Mouse (Mus musculus) CH12.LX (cell line): ENCODE measurements around the gene Tnfrsf26. TPM values are rescaled to one million over a fixed set of nuclear protein-coding genes. Genes with fewer than 3 reads are reported as not detected.
"Not testable (repeated sequence)": the region's sequence is repeated elsewhere in the genome, so short reads cannot be mapped to it uniquely, and the experiment has no call there.

Experiments
- DNase-seq: peaks from one replicate; pipeline ENCODE4 v3.0.0-alpha.2; 2013; ENCODE audit errors: extremely low read depth
- H3K27ac ChIP-seq: 2 replicates; pipeline ENCODE4 v1.5.1; 2012; ENCODE audit warnings: low read depth, mild to moderate bottlenecking, control low read depth, moderate library complexity; ENCODE audit not compliant: insufficient read depth
- H3K27me3 ChIP-seq: replicated peaks from 2 replicates; pipeline ENCODE3; 2012; ENCODE audit warnings: inconsistent platforms
- H3K36me3 ChIP-seq, 2 experiments: replicated peaks in 1 of 2; 2 replicates each; pipeline versions ENCODE3 to v1.6.1; 2012; ENCODE audit warnings: inconsistent platforms in 1 of 2, low read length in 1 of 2, mild to moderate bottlenecking in 1 of 2, mixed read lengths in 1 of 2, moderate library complexity in 1 of 2; ENCODE audit not compliant: control insufficient read depth in 1 of 2, insufficient read depth in 1 of 2
- H3K4me1 ChIP-seq, 2 experiments: 2 replicates each; pipeline ENCODE4 v1.6.1; 2012; ENCODE audit warnings: inconsistent platforms in 1 of 2, moderate library complexity in 1 of 2; ENCODE audit not compliant: insufficient read depth in 2 of 2, control insufficient read depth in 1 of 2
- H3K4me2 ChIP-seq: 2 replicates; pipeline ENCODE4 v1.6.1; 2012; ENCODE audit warnings: low read depth, mild to moderate bottlenecking, control low read depth; ENCODE audit not compliant: poor library complexity, insufficient read depth, severe bottlenecking
- H3K4me3 ChIP-seq, 3 experiments: fragments of 150-350 bp in 1 of 3; sonication (generic) in 1 of 3; replicated peaks in 1 of 3; 2 replicates each; pipeline versions ENCODE3 to v1.5.1; 2011 to 2012; ENCODE audit warnings: low read depth in 2 of 3, low read length in 2 of 3, mild to moderate bottlenecking in 2 of 3, moderate library complexity in 2 of 3, control low read depth in 1 of 3, improper control_type of control experiment in 1 of 3, inconsistent platforms in 1 of 3, mixed read lengths in 1 of 3; ENCODE audit not compliant: poor library complexity in 1 of 3
- H3K79me2 ChIP-seq: replicated peaks from 2 replicates; pipeline ENCODE4 v1.6.1; 2012; ENCODE audit warnings: mild to moderate bottlenecking, moderate library complexity; ENCODE audit not compliant: control insufficient read depth, poor library complexity, insufficient read depth, severe bottlenecking; ENCODE audit errors: extremely low read depth
- H3K9ac ChIP-seq: 2 replicates; pipeline ENCODE4 v1.6.1; 2012; ENCODE audit warnings: low read depth, mild to moderate bottlenecking, control low read depth, moderate library complexity; ENCODE audit not compliant: insufficient read depth
- H3K9me3 ChIP-seq: replicated peaks from 2 replicates; pipeline ENCODE3; 2012; ENCODE audit warnings: low read length, inconsistent platforms, mixed read lengths
- CHD1 ChIP-seq: IDR thresholded peaks from 2 replicates; pipeline ENCODE4 v1.6.1; 2012; ENCODE audit warnings: low read depth, low read length, improper control_type of control experiment, inconsistent platforms
- CTCF ChIP-seq, 2 experiments: IDR thresholded peaks in 1 of 2; conservative IDR thresholded peaks in 1 of 2; 2 replicates each; pipeline ENCODE4 v1.5.1; 2011 to 2012; ENCODE audit warnings: low read depth in 2 of 2, low read length in 2 of 2, improper control_type of control experiment in 1 of 2, inconsistent platforms in 1 of 2, mild to moderate bottlenecking in 1 of 2, moderate library complexity in 1 of 2
- E2F4 ChIP-seq: IDR thresholded peaks from 2 replicates; pipeline ENCODE4 v1.6.1; 2011; ENCODE audit warnings: low read depth, low read length, improper control_type of control experiment; ENCODE audit not compliant: insufficient replicate concordance
- ELF1 ChIP-seq: IDR thresholded peaks from 2 replicates; pipeline ENCODE4 v1.6.1; 2014; ENCODE audit warnings: low read depth, mild to moderate bottlenecking, inconsistent platforms, low read length, improper control_type of control experiment
- EP300 ChIP-seq: IDR thresholded peaks from 2 replicates; pipeline ENCODE4 v1.6.1; 2011; ENCODE audit warnings: low read length, improper control_type of control experiment
- HCFC1 ChIP-seq: IDR thresholded peaks from 2 replicates; pipeline ENCODE4 v1.6.1; 2012; ENCODE audit warnings: low read depth, mild to moderate bottlenecking, inconsistent platforms, low read length, improper control_type of control experiment
- IRF4 ChIP-seq: IDR thresholded peaks from 2 replicates; pipeline ENCODE4 v1.6.1; 2014; ENCODE audit warnings: low read depth, mild to moderate bottlenecking, inconsistent platforms, low read length, improper control_type of control experiment
- KAT2A ChIP-seq: IDR thresholded peaks from 2 replicates; pipeline ENCODE4 v1.6.1; 2012; ENCODE audit warnings: low read length, improper control_type of control experiment, inconsistent platforms; ENCODE audit not compliant: insufficient replicate concordance
- MAX ChIP-seq: IDR thresholded peaks from 2 replicates; pipeline ENCODE4 v1.6.1; 2011; ENCODE audit warnings: low read length, improper control_type of control experiment
- MAZ ChIP-seq: IDR thresholded peaks from 2 replicates; pipeline ENCODE4 v1.6.1; 2012; ENCODE audit warnings: low read depth, mild to moderate bottlenecking, inconsistent platforms, low read length, improper control_type of control experiment, moderate library complexity
- MXI1 ChIP-seq: IDR thresholded peaks from 2 replicates; pipeline ENCODE4 v1.6.1; 2011; ENCODE audit warnings: mild to moderate bottlenecking, low read depth, low read length, improper control_type of control experiment
- NELFE ChIP-seq: IDR thresholded peaks from 2 replicates; pipeline ENCODE4 v1.6.1; 2011; ENCODE audit warnings: low read depth, low read length, improper control_type of control experiment
- POLR2AphosphoS2 ChIP-seq: IDR thresholded peaks from 2 replicates; pipeline ENCODE4 v1.6.1; 2011; ENCODE audit warnings: low read depth, low read length, improper control_type of control experiment
- SIN3A ChIP-seq: IDR thresholded peaks from 2 replicates; pipeline ENCODE4 v1.6.1; 2012; ENCODE audit warnings: low read length, improper control_type of control experiment, inconsistent platforms
- TBP ChIP-seq: conservative IDR thresholded peaks from 2 replicates; pipeline ENCODE4 v1.6.1; 2011; ENCODE audit warnings: low read depth, low read length, improper control_type of control experiment
- TCF12 ChIP-seq: IDR thresholded peaks from 2 replicates; pipeline ENCODE4 v1.6.1; 2014; ENCODE audit warnings: low read depth, mild to moderate bottlenecking, inconsistent platforms, low read length, improper control_type of control experiment
- UBTF ChIP-seq: IDR thresholded peaks from 2 replicates; pipeline ENCODE4 v1.6.1; 2012; ENCODE audit warnings: low read depth, mild to moderate bottlenecking, inconsistent platforms, low read length, improper control_type of control experiment, moderate library complexity
- USF2 ChIP-seq: conservative IDR thresholded peaks from 2 replicates; pipeline ENCODE4 v1.6.1; 2011; ENCODE audit warnings: low read depth, low read length, improper control_type of control experiment
- ZC3H11A ChIP-seq: IDR thresholded peaks from 2 replicates; pipeline ENCODE4 v1.6.1; 2012; ENCODE audit warnings: low read depth, mild to moderate bottlenecking, inconsistent platforms, low read length, improper control_type of control experiment
- ZMIZ1 ChIP-seq: IDR thresholded peaks from 2 replicates; pipeline ENCODE4 v1.6.1; 2012; ENCODE audit warnings: low read depth, mild to moderate bottlenecking, inconsistent platforms, low read length, improper control_type of control experiment
- ZNF384 ChIP-seq: IDR thresholded peaks from 2 replicates; pipeline ENCODE4 v1.6.1; 2012; ENCODE audit warnings: low read depth, low read length, improper control_type of control experiment, inconsistent platforms
- dilution Hi-C: fragments of 300-500 bp; cut with MboI; formaldehyde crosslinking; loops from 2 replicates; pipeline ENCODE4 v1.14.3; 2020; ENCODE audit warnings: low sequenced_read_pairs; ENCODE audit not compliant: extremely low pct_unique_long_range_greater_than_20kb, extremely low pct_ligation_motif_present
- in situ Hi-C: fragments of 300-500 bp; cut with MboI; formaldehyde crosslinking; loops from 3 replicates; pipeline ENCODE4 v1.14.3; 2019; ENCODE audit warnings: low sequenced_read_pairs, low pct_ligation_motif_present, low pct_unique_long_range_greater_than_20kb, mixed read lengths
- polyA plus RNA-seq: library from polyadenylated mRNA; unstranded; fragments of >175 nt; gene quantifications from 2 replicates; pipeline ENCODE4 v1.2.1, GENCODE M21; 2012; ENCODE audit warnings: low read depth; ENCODE audit not compliant: insufficient read length
- total RNA-seq, 2 experiments: library from RNA; depleted of rRNA; stranded (reverse); fragments of 300-350 nt in 1 of 2; fragments of >200 nt in 1 of 2; gene quantifications; 2 replicates each; pipeline ENCODE4 v1.2.3; 2012 to 2014

Gene Tnfrsf26
- total and polyA plus RNA-seq, 3 experiments, result 5.7 to 8.3 (median 8.3) TPM

DNA sequence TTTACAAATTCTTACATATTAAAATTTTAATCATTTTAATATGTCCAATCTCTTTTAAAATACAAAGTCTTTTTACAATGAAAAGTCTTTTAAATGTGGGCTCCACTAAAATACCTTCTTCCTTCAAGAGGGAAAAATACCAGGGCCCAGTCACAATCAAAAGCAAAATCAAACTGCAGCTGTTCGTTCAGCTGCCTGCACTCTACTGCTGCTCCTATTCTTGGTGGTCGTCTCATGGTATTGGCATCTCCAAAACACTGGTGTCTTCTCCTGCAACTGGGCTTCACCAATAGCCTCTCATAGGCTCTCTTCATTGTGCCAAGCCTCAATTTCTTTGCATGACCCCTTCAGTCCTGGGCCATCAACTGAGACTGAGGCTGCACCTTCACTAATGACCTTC lies 34.9 kb upstream of the Tnfrsf26 start:
- Histone ChIP-seq H3K4me2 (no peak overlapping the region), H3K27ac (no peak overlapping the region), H3K9me3 (peaks cover 5% of the 10 kb centered on the region), H3K36me3 (no peaks in the 10 kb centered on the region), H3K4me3 (no peak overlapping the region), H3K79me2 (no peaks in the 10 kb centered on the region), H3K4me1 (no peaks in the 10 kb centered on the region), H3K9ac (no peak overlapping the region), H3K27me3 (peaks cover 2% of the 10 kb centered on the region)
- DNase-seq, result no peak
- in situ Hi-C loops, result no loop called here
- no peak for TF ChIP-seq HCFC1
- TF ChIP-seq CTCF (conservative IDR thresholded peaks at IDR 0.05 in 1 of 2, IDR thresholded peaks at IDR 0.05 in 1 of 2; ENCODE audit: low read depth in 2 of 2, low read length in 2 of 2), result no peak
- no peak for TF ChIP-seq MAZ
- no peak for TF ChIP-seq ELF1
- no peak for TF ChIP-seq NELFE
- no peak for TF ChIP-seq USF2
- no peak for TF ChIP-seq ZC3H11A
- no peak for TF ChIP-seq TBP
- dilution Hi-C loops, result no loop called here

DNA sequence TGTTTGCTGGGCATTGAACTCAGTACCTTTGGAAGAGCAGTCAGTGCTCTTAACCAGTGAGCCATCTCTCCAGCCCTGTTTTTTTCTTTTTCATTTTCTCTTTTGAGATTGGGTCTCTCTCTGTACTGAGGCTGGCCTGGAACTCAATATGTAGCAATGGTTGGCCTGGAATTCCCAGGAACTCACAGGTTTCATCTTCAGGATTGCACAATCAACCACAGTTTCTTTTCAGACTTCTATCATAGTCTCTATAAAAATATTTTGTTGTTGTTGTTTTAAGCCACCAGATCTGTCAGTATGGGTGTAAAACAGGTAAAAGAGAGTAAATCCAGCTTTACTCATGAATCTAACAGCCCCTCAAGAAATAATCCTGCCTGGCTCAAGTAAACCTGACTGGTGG lies 32.3 kb upstream of the Tnfrsf26 start:
- dilution Hi-C loops (no loop called here), in situ Hi-C loops (no loop called here)
- Histone ChIP-seq H3K27ac (no peak overlapping the region), H3K36me3 (no peaks in the 10 kb centered on the region), H3K9me3 (no peaks in the 10 kb centered on the region), H3K4me1 (no peaks in the 10 kb centered on the region), H3K79me2 (no peaks in the 10 kb centered on the region), H3K4me3 (no peak overlapping the region), H3K9ac (no peak overlapping the region), H3K4me2 (no peak overlapping the region), H3K27me3 (peaks cover 2% of the 10 kb centered on the region)
- no peak for DNase-seq
- TF ChIP-seq NELFE (no peak), IRF4 (no peak), E2F4 (no peak), CHD1 (no peak), MXI1 (no peak), MAX (no peak), TCF12 (no peak), MAZ (no peak), SIN3A (no peak), ZMIZ1 (no peak), KAT2A (no peak), POLR2AphosphoS2 (no peak), EP300 (no peak), UBTF (no peak), ZNF384 (no peak), TBP (no peak)

DNA sequence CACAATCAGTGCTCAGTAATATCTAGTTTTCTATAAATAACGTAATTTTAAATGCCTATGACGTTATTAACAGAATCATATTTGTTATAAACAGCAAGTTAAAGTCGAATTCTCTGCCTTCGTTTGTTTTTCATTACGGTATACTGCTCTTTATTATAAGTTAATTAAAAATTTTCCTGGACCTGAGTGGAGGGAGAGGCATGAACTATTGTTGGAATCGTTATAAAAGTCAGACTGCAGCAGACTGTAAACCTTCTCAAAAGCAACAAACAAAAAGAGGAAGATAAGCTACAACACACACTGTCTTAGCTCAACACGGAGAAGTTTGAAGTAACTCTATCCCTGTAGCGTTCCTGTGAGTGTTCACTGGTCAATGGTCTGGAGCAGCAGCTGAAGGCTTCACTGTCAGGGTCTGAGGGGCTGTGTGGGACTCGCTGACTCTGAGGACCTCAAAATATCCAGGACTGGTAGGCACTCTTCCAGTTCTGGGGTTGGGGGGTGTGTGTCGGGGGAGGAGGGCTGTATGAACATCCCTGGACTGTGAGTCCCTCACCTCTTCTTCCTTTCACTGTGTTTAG lies 21.3 kb upstream of the Tnfrsf26 start:
- H3K4me1 ChIP-seq, H3K27me3 ChIP-seq, H3K79me2 ChIP-seq, H3K9ac ChIP-seq, H3K27ac ChIP-seq, H3K4me2 ChIP-seq, in situ Hi-C loops, H3K9me3 ChIP-seq, DNase-seq, H3K36me3 ChIP-seq, dilution Hi-C loops, H3K4me3 ChIP-seq: not testable (repeated sequence)
